Mouse (Mus musculus): ENCODE data around the gene Tmem151a. TPM values are rescaled to one million over a fixed set of nuclear protein-coding genes. Genes with fewer than 3 reads are reported as not detected.

Gene Tmem151a
- polyA plus RNA-seq, 1 experiment = 146 TPM

- Histone ChIP-seq H3K27ac (ENCODE audit: insufficient read depth, low read length) (peak overlapping the region; percentile 98), H3K4me1 (ENCODE audit: control insufficient read depth, insufficient read depth, low read length) (no peaks in the 10 kb centered on the region), H3K4me3 (ENCODE audit: insufficient read depth, low read length) (peak overlapping the region; percentile 99)
- TF ChIP-seq POLR2A (IDR thresholded peaks at IDR 0.05; ENCODE audit: extremely low read depth, insufficient read depth, low read length) = no peak; the same call in 1 of the 2 replicates
- no peak for TF ChIP-seq CTCF (IDR thresholded peaks at IDR 0.05; ENCODE audit: extremely low read depth, insufficient read depth, low read length)
Measured at GRCm38 (mm10) chr19:5083961-5084833, 1.1 kb downstream of the Tmem151a start.

GRCm38 (mm10) chr19:5082596-5082995 lies 2.7 kb downstream of the Tmem151a start:
- no peak overlapping the region for H3K27ac ChIP-seq (ENCODE audit: insufficient read depth, low read length)
- peak overlapping the region; percentile 25 for H3K4me3 ChIP-seq (ENCODE audit: insufficient read depth, low read length)
- H3K4me1 ChIP-seq (ENCODE audit: control insufficient read depth, insufficient read depth, low read length) = no peaks in the 10 kb centered on the region
- TF ChIP-seq POLR2A (IDR thresholded peaks at IDR 0.05; ENCODE audit: extremely low read depth, insufficient read depth, low read length) = no peak
- TF ChIP-seq CTCF (IDR thresholded peaks at IDR 0.05; ENCODE audit: extremely low read depth, insufficient read depth, low read length) = no peak

GRCm38 (mm10) chr19:5082005-5082404 lies 3.3 kb downstream of the Tmem151a start:
- TF ChIP-seq CTCF (IDR thresholded peaks at IDR 0.05; ENCODE audit: extremely low read depth, insufficient read depth, low read length) (no peak), POLR2A (IDR thresholded peaks at IDR 0.05; ENCODE audit: extremely low read depth, insufficient read depth, low read length) (no peak)
- H3K4me1 ChIP-seq (ENCODE audit: control insufficient read depth, insufficient read depth, low read length) = no peaks in the 10 kb centered on the region
- no peak overlapping the region for H3K27ac ChIP-seq (ENCODE audit: insufficient read depth, low read length)
- H3K4me3 ChIP-seq (ENCODE audit: insufficient read depth, low read length) = peak overlapping the region; percentile 25; the same call in 1 of the 2 replicates

GRCm38 (mm10) chr19:5079279-5079678 lies 6.1 kb downstream of the Tmem151a start:
- Histone ChIP-seq H3K27ac (ENCODE audit: insufficient read depth, low read length) (no peak overlapping the region), H3K4me1 (ENCODE audit: control insufficient read depth, insufficient read depth, low read length) (no peaks in the 10 kb centered on the region), H3K4me3 (ENCODE audit: insufficient read depth, low read length) (no peak overlapping the region)
- TF ChIP-seq POLR2A (IDR thresholded peaks at IDR 0.05; ENCODE audit: extremely low read depth, insufficient read depth, low read length) (no peak), CTCF (IDR thresholded peaks at IDR 0.05; ENCODE audit: extremely low read depth, insufficient read depth, low read length) (no peak)

- Histone ChIP-seq H3K27ac (ENCODE audit: insufficient read depth, low read length) (no peak overlapping the region), H3K4me3 (ENCODE audit: insufficient read depth, low read length) (no peak overlapping the region), H3K4me1 (ENCODE audit: control insufficient read depth, insufficient read depth, low read length) (no peaks in the 10 kb centered on the region)
- TF ChIP-seq POLR2A (IDR thresholded peaks at IDR 0.05; ENCODE audit: extremely low read depth, insufficient read depth, low read length) = no peak
Measured at GRCm38 (mm10) chr19:5073518-5073917, 11.8 kb downstream of the Tmem151a start.

- Histone ChIP-seq H3K4me3 (ENCODE audit: insufficient read depth, low read length) (no peak overlapping the region), H3K27ac (ENCODE audit: insufficient read depth, low read length) (no peak overlapping the region), H3K4me1 (ENCODE audit: control insufficient read depth, insufficient read depth, low read length) (no peaks in the 10 kb centered on the region)
- TF ChIP-seq POLR2A (IDR thresholded peaks at IDR 0.05; ENCODE audit: extremely low read depth, insufficient read depth, low read length) (no peak), CTCF (IDR thresholded peaks at IDR 0.05; ENCODE audit: extremely low read depth, insufficient read depth, low read length) (peak; percentile 51)
Measured at GRCm38 (mm10) chr19:5073028-5073427, 12.3 kb downstream of the Tmem151a start.

- H3K27ac ChIP-seq (ENCODE audit: insufficient read depth, low read length) = no peak overlapping the region
- TF ChIP-seq POLR2A (IDR thresholded peaks at IDR 0.05; ENCODE audit: extremely low read depth, insufficient read depth, low read length) (no peak), CTCF (IDR thresholded peaks at IDR 0.05; ENCODE audit: extremely low read depth, insufficient read depth, low read length) (no peak)
- peak overlapping the region; percentile 34 for H3K4me3 ChIP-seq (ENCODE audit: insufficient read depth, low read length)
- H3K4me1 ChIP-seq (ENCODE audit: control insufficient read depth, insufficient read depth, low read length) = no peaks in the 10 kb centered on the region
Measured at GRCm38 (mm10) chr19:5072389-5073019, 12.8 kb downstream of the Tmem151a start.

GRCm38 (mm10) chr19:5071545-5072369 lies 13.6 kb downstream of the Tmem151a start:
- H3K4me1 ChIP-seq (ENCODE audit: control insufficient read depth, insufficient read depth, low read length) = no peaks in the 10 kb centered on the region
- H3K27ac ChIP-seq (ENCODE audit: insufficient read depth, low read length) = no peak overlapping the region
- TF ChIP-seq POLR2A (IDR thresholded peaks at IDR 0.05; ENCODE audit: extremely low read depth, insufficient read depth, low read length) (no peak), CTCF (IDR thresholded peaks at IDR 0.05; ENCODE audit: extremely low read depth, insufficient read depth, low read length) (no peak)
- peak overlapping the region; percentile 34 for H3K4me3 ChIP-seq (ENCODE audit: insufficient read depth, low read length)

- TF ChIP-seq CTCF (IDR thresholded peaks at IDR 0.05; ENCODE audit: extremely low read depth, insufficient read depth, low read length) (no peak), POLR2A (IDR thresholded peaks at IDR 0.05; ENCODE audit: extremely low read depth, insufficient read depth, low read length) (no peak)
- Histone ChIP-seq H3K4me3 (ENCODE audit: insufficient read depth, low read length) (no peak overlapping the region; the same call in 1 of the 2 replicates), H3K4me1 (ENCODE audit: control insufficient read depth, insufficient read depth, low read length) (no peaks in the 10 kb centered on the region), H3K27ac (ENCODE audit: insufficient read depth, low read length) (no peak overlapping the region)
Measured at GRCm38 (mm10) chr19:5071077-5071476, 14.3 kb downstream of the Tmem151a start.

Measured in cortical plate, adult 2 months (tissue).